Mouse (Mus musculus) cerebellum, adult 11 months (tissue): ENCODE measurements around the gene Usp17lb.
"Not testable (repeated sequence)": the region's sequence is repeated elsewhere in the genome, so short reads cannot be mapped to it uniquely, and the experiment has no call there.

Source experiments
- DNase-seq: peaks from one replicate; pipeline ENCODE4 v3.0.0; 2022

Usp17lb gene

DNA sequence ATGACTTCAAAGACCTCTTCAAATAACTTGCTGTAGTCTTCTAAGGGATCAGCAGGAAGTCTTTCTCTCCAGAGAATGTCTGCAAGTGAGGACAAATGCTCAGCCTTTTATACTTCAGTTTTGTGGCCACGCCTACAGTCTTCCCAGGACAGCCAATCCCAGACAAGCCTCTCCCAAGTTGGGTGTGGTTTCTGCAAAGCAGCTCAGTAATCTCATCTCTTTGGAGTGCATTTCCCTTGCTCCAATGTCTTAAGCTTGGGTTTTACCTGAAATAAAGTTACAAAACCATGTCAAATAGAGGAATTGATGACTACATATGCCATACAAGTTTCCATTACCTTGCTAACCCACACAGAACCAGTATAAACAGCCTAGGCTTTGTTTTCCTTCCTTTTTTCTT lies at the start of gene Usp17lb:
Usp17lb (minus strand) TSS at position 101 of the 400 bp plus-strand sequence.
- no peak for DNase-seq

DNA sequence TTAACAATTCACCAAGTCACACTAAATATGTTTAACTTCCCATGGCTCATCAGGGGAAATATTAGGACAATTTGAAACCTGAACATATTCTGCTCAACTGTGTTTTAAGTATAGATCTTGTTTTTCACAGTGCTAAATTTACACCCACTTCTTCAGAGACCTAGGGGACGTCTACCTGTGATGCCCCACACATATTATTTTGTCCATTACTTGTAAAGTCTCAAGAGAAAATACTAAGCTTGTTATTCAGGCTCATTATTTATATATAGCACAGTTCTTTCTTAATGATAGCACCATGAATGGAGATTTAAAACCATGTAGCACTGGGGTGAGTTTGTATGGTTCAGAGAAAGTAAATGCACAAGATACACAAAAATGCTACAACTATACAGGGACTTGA lies 35.3 kb upstream of the Usp17lb start, which contains the start of gene Olfr665:
Olfr665 (plus strand) TSS at position 301 of the 400 bp plus-strand sequence.
- DNase-seq = no peak

DNA sequence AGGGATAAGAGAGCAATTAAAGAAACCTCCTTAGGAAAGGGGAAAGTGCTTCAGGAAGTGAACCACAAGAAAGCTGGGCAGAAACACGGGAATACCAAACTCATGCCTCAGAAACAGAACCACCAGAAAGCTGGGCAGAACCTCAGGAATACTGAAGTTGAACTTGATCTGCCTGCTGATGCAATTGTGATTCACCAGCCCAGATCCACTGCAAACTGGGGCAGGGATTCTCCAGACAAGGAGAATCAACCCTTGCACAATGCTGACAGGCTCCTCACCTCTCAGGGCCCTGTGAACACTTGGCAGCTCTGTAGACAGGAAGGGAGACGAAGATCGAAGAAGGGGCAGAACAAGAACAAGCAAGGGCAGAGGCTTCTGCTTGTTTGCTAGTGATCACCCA lies 19.0 kb upstream of the Usp17lb start:
- no peak for DNase-seq

DNA sequence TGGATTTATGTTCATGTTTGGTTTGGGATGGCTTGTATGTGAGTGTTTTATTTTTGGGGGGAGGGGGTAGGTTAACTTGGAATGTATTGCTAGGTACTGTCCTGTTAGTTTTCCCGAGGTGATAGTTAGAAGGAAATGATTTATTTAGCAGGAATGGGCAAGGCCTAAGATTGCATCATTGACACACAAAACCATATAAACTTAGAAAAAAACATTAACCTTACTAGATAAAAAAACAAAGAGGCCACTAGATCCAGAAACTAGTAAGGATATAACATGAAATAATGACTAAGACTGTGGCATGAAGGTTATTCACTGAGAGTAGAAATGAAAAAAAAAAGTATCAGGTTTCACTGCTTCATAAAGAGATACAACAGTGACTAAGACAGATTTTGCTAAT lies 15.3 kb upstream of the Usp17lb start:
- DNase-seq = no peak

DNA sequence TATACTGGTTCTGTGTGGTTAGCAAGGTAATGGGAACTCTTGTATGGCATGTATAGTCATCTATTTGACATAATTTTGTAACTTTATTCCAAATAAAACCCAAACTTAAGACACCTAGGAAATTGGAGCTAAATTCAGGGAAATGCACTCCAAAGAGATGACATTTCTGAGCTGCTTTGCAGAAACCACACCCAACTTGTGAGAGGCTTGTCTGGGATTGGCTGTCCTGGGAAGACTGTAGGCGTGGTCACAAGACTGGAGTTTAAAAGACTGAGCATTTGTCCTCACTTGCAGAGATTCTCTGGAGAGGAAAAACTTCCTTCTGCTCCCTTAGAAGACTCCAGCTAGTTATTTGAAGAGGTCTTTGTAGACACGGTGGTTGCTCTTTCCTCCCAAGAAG lies 14.3 kb upstream of the Usp17lb start, which contains the start of gene Usp17la:
Usp17la (plus strand) TSS at position 301 of the 400 bp plus-strand sequence.
- DNase-seq = not testable (repeated sequence)

DNA sequence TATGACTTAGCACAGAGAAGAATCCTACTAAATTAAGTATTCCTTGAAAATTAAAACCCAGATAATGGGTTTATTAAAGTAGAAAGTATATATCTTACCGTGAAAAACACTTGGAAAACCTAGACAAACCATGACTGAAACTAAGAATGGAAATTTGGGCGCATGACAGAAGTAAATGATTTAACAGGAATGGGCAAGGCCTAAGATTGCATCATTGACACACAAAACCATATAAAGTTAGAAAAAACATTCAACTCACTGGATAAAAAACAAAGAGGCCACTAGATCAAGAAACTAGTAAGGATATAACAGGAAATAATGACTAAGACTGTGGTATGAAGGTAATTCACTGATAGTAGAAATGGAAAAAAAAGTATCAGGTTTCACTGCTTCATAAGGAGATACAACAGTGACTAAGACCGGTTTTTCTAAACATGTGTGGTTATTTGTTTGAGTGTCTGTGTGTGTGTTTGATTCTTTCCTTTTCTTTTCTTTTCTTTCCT lies 12.9 kb upstream of the Usp17lb start:
- DNase-seq = no peak

DNA sequence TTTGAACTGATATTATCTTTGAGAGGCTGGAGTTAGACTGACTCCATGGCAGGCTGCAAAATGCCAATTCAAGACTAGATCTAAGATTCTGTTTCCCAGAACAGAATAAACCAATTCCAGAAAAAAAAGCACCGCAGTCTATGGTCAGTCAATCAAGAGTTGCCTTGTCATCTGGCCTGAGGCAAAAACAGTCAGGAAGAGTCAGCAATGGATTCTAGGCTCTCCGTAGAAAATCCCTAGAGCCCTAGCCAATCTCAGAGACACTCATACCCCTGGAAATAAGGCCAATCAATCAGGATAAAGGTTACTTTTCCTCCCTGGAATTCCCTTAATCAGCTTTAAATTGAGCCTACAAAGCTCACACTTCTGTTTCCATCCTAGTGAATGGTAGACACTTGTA lies 9.1 kb upstream of the Usp17lb start:
- not testable (repeated sequence) for DNase-seq

DNA sequence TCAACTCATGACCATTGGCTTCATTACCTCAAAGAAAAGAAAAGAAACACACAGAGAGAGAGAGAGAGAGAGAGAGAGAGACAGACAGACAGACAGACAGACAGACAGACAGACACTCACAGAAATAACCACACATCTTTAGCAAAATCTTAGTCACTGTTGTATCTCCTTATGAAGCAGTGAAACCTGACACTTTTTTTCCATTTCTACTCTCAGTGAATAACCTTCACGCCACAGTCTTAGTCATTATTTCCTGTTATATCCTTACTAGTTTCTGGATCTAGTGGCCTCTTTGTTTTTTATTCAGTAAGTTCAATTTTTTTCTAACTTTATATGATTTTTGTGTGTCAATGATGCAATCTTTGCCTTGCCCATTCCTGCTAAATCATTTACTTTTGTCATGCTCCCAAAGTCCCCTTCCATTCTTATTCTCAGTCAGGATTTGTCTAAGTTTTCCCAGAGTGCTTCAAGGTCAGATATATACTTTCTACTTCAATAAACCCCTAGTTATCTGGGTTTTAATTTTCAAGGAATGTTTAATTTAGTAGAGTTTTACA lies 1.4 kb upstream of the Usp17lb start:
- DNase-seq = no peak

DNA sequence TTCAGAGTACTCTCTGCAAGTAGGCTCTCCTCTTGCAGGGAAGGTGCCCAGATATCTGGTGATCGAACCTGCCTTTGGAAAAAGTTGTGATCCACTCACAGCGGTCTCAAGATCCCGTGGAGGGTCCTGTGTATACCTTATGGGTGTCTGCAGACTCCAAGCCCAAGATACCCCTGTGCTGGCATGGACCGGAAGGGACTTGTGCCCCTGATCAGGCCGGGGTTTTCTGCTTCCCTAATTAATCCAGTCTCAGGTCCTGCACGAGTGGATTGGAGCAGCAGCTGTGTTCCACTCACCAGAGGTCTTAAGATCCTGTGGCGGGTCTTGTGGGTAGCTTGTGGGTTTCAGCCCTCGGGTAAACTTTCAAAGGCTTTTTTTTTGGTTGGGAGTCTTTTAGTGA lies 32.1 kb downstream of the Usp17lb start:
- DNase-seq = not testable (repeated sequence)

DNA sequence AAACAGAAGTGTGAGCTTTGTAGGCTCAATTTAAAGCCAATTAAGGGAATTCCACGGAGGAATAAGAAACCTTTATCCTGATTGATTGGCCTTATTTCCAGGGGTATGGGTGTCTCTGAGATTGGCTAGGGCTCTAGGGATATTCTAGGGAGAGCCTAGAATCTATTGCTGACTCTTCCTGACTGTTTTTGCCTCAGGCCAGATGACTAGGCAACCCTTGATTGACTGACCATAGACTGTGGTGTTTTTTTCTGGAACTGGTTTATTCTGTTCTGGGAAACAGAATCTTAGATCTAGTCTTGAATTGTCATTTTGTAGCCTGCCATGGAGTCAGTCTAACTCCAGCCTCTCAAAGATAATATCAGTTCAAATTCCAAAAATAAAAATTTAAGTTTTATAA lies 51.6 kb downstream of the Usp17lb start:
- no peak for DNase-seq
